Mouse (Mus musculus) lung, postnatal 0 days (tissue): ENCODE measurements at regions not wholly inside any gene's neighbourhood (a gene's known extent, or its start where the extent isn't known, plus 50 kb on each side); places are given as distances from the start of the nearest gene placed in this dataset.

Experiments
- ATAC-seq: fragments of 200-750 bp; cut with Nextera tagmentation; 2 replicates; pipeline ENCODE4 v1.8.0; 2017; ENCODE audit warnings: moderate library complexity
- DNase-seq: peaks from one replicate; pipeline ENCODE4 v3.0.0-alpha.2; 2016; ENCODE audit warnings: low spot score
- H3K27ac ChIP-seq: fragments of 300-500 bp; sonication (generic); 2 replicates; pipeline ENCODE4 v1.5.1; 2014; ENCODE audit warnings: antibody characterized with exemption, mild to moderate bottlenecking, low read length, mixed read lengths
- H3K27me3 ChIP-seq: fragments of 300-500 bp; sonication (generic); replicated peaks from 2 replicates; pipeline ENCODE4 v1.6.1; 2014; ENCODE audit warnings: low read length, mixed read lengths; ENCODE audit not compliant: insufficient read depth
- H3K36me3 ChIP-seq: fragments of 300-500 bp; sonication (generic); 2 replicates; pipeline ENCODE4 v1.6.1; 2014; ENCODE audit warnings: low read length, mixed read lengths; ENCODE audit not compliant: insufficient read depth
- H3K4me1 ChIP-seq: fragments of 300-500 bp; sonication (generic); 2 replicates; pipeline ENCODE4 v1.6.1; 2014; ENCODE audit warnings: antibody characterized with exemption, low read depth, low read length, mixed read lengths; ENCODE audit not compliant: insufficient read depth
- H3K4me2 ChIP-seq: fragments of 300-500 bp; sonication (generic); replicated peaks from 2 replicates; pipeline ENCODE4 v1.6.1; 2014; ENCODE audit warnings: low read depth, mild to moderate bottlenecking, low read length, moderate library complexity, mixed read lengths
- H3K4me3 ChIP-seq: fragments of 300-500 bp; sonication (generic); 2 replicates; pipeline ENCODE4 v1.5.1; 2014; ENCODE audit warnings: low read depth, low read length
- H3K9ac ChIP-seq: fragments of 300-500 bp; sonication (generic); replicated peaks from 2 replicates; pipeline ENCODE4 v1.6.1; 2014; ENCODE audit warnings: low read depth, mild to moderate bottlenecking
- H3K9me3 ChIP-seq: fragments of 300-500 bp; sonication (generic); 2 replicates; pipeline ENCODE4 v1.6.1; 2016; ENCODE audit warnings: low read length, mixed read lengths
- CTCF ChIP-seq: IDR thresholded peaks from 2 replicates; pipeline ENCODE4 v1.5.1; 2016; ENCODE audit warnings: antibody characterized with exemption, mild to moderate bottlenecking
- EP300 ChIP-seq: IDR thresholded peaks from 2 replicates; pipeline ENCODE4 v1.6.1; 2016; ENCODE audit warnings: antibody characterized with exemption, mild to moderate bottlenecking, control low read depth
- WGBS: fragments of 180-500 bp; shearing (Covaris S2); extraction: QIAGEN DNeasy Blood & Tissue Kit; methylation state at CpG from one replicate; pipeline ENCODE4 v1.1.7; 2014; 5-methylcytosine and 5-hydroxymethylcytosine counted together

DNA sequence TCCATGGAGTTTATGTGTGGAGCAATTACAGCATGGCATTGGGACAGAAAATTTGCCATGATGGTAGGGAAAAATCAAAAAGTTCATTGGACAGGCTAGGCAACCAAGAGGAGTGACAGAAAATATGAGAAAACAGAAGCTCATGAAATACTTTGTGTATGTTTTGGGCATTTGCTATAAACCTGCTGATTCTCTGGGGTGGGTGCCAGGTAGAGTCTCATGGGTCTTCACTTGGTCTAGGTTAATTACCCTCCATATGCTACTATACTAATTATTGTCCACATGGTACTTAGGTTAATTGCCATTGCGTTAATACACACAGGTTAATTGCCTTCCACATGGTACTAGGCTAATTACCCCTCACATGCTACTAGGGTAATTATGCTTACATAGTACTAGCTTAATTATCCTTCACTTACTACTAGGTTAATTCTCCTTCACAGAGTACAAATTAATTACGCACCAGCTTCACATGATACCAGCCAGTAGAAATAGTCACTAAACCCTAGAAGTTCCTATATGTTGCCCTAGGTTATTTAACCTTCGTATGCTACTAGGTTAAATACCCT, 1719.2 kb downstream of the D3Ertd751e start:
- 82% methylated on average over 3 of the region's 3 CpGs for WGBS

More for the DNA sequence above, 1719.2 kb downstream of the D3Ertd751e start:
- Histone ChIP-seq H3K4me1 (no peaks in the 10 kb centered on the region), H3K4me3 (no peak overlapping the region), H3K9ac (no peak overlapping the region), H3K4me2 (no peak overlapping the region), H3K27me3 (no peaks in the 10 kb centered on the region), H3K9me3 (no peaks in the 10 kb centered on the region), H3K27ac (no peak overlapping the region), H3K36me3 (no peaks in the 10 kb centered on the region)
- no peak for DNase-seq
- ATAC-seq = no peak
- TF ChIP-seq EP300 = no peak
- TF ChIP-seq CTCF = no peak
